Mouse (Mus musculus) thymus, postnatal 25 days (tissue): ENCODE results near the gene Armc2.

Source experiments
- DNase-seq: peaks from one replicate; pipeline ENCODE4 v3.0.0; 2022

Armc2 gene

GRCm38 (mm10) chr10:42010761-42011435, 7.3 kb downstream of the Armc2 start:
- DNase-seq: no peak

- DNase-seq: no peak
Measured at GRCm38 (mm10) chr10:42005259-42005658, 13.0 kb downstream of the Armc2 start.

DNA sequence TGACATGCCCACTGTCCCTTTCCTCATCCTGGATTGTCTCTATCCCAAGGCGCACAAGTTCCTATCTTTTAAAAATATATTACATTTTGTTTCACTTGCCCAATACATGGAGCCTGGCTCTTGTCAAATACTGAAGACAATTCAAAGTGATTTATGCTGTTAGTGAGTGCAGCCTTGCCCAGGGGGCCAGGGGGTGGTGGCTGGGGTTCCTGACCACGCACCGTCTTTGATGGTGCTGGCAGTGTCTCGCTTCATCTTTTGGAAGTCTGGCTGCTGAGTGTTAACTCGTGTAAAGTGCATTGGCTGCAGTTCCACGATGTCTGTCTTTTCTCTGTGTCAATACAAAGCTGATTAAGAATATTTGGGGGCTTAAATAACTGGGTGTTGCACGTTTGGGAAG, 13.6 kb downstream of the Armc2 start:
- DNase-seq: no peak

DNA sequence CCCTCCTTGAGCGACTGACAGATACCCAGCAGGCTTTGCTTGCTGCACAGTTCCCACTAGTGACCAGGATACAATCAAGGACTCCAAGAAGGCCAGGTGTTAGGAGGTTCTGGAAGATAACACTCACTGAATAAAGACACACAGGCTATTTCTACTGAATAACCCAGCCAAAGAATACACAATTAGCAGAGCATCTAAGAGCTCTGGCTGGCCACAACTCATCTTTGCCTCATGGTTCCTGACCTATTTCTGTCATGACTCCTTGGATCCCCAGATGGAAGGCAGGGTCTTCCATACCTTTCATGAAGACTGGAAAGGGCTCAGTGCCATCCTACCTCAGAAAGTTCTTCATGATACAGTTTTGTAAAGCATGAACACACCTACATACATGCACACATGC, 14.2 kb downstream of the Armc2 start:
- no peak for DNase-seq

GRCm38 (mm10) chr10:42003576-42003975, 14.7 kb downstream of the Armc2 start:
- no peak for DNase-seq

GRCm38 (mm10) chr10:42002436-42002835, 15.8 kb downstream of the Armc2 start:
- no peak for DNase-seq

DNA sequence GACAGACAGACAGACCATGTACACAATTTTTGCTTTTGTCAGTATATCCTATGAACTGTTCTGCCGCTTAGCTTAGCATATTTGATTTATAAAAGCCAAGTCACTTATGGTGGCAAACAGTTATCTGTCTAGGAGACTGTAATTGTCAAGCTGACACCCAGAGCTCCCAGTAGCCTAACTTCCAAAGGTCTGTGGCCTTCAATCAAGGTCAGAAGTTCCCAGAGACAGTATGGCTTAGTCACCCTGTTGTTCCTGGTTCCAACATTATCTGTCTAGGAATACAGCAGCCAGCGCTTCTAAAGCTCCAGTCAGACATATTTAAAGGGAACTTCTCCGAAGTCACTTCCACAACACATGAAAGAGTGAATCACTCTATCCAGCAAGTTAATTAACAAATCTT, 17.0 kb downstream of the Armc2 start:
- no peak for DNase-seq

- no peak for DNase-seq
Measured at GRCm38 (mm10) chr10:41997691-41998178, 20.5 kb downstream of the Armc2 start.

GRCm38 (mm10) chr10:41996157-41996556, 22.1 kb downstream of the Armc2 start:
- DNase-seq: no peak

DNA sequence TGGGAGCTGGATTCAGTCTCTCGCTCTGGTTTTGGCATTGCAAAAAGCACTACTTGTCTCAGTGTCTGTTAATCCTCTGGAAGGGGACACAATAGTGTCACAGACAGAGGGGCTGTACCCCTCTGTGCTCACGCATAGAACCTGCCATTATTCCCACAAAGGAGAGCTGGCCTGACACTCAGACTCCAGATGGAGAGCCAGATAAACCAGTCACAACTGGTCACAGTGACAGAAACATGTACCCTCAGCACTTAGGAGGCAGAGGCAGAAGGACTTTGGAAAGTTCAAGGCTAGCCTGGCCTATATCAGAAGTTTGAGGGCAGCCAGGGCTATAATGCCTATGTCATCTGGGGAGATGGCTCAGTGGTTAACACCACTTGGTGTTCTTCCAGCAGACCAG, 23.2 kb downstream of the Armc2 start:
- no peak for DNase-seq

DNA sequence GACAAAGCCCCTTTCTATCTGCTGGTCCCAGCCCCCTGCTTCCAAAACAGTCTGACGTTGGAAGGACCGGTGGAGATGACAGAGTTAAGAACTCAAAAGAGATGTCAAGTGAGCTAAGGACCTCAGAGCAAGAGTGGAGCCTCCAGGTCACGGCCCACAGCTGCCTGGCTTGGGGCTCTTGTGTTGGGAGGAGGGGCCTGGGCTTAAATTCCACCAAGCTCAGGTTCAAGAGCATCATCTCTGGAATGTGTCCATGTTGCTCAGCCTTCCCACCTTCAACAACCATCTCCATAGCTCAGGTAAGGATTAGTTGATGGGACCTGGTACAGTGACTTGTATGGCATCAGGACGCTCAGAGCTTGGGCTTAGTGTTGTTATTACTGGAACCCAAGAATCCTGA, 23.7 kb downstream of the Armc2 start:
- DNase-seq: no peak

- DNase-seq: no peak
Measured at GRCm38 (mm10) chr10:41992059-41992440, 26.2 kb downstream of the Armc2 start.

- no peak for DNase-seq
Measured at GRCm38 (mm10) chr10:41991364-41992058, 26.7 kb downstream of the Armc2 start.

- DNase-seq: no peak
Measured at GRCm38 (mm10) chr10:41990896-41991295, 27.3 kb downstream of the Armc2 start.

DNA sequence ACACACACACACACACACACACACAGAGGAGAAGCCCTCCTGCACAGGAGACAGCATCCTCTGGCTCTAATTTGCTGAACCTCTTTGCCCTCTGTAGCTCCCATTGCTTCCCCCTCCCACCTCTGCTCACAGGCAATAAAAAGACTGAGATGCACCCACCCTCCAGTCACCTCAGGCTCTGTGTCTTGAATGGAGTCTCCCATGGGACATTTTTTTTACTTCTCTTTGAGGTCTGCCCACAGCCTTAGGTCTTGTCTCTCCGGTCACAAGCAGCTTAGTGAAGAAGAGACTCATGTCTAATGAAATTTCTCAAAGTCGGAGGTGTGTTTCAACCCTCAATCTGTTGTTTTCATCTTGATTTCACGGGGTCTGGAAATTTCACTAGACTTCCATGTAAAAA, 29.3 kb downstream of the Armc2 start:
- no peak for DNase-seq

- DNase-seq: no peak
Measured at GRCm38 (mm10) chr10:41986126-41986525, 32.1 kb downstream of the Armc2 start.

DNA sequence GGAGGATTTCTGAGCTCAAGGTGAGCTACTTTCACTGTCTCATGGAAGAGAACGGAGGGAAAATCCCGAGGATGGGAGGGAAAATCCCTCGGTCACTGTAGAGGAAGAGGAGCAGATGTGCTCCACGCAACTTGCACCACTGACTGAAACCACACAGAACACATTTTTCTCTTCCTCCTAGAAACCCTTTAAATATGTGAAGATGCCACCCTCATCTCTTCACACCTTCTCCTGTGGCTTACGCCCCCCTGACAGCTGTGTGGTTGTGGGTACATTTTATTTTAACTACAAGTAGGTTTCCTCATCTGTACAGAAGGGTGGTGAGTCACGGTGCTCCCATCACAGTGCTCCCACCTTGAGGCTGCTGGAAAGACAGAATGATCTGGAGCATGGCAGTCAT, 34.0 kb downstream of the Armc2 start:
- DNase-seq: no peak

GRCm38 (mm10) chr10:41982821-41983220, 35.4 kb downstream of the Armc2 start:
- no peak for DNase-seq

GRCm38 (mm10) chr10:41980772-41981383, 37.4 kb downstream of the Armc2 start:
- peak; percentile 49 for DNase-seq

- no peak for DNase-seq
Measured at GRCm38 (mm10) chr10:41978403-41979234, 39.6 kb downstream of the Armc2 start.

GRCm38 (mm10) chr10:41972676-41973075, 45.6 kb downstream of the Armc2 start:
- DNase-seq: no peak

- DNase-seq: no peak
Measured at GRCm38 (mm10) chr10:41967915-41968635, 50.2 kb downstream of the Armc2 start.

- DNase-seq: no peak
Measured at GRCm38 (mm10) chr10:41962725-41963124, 55.5 kb downstream of the Armc2 start.
